Mouse (Mus musculus) ovary, postnatal 36 days (tissue): ENCODE measurements around the gene Olfr1265.

Experiments
- DNase-seq: peaks from one replicate; pipeline ENCODE4 v3.0.0; 2022; ENCODE audit warnings: low spot score, mixed read lengths

Olfr1265 gene

DNA sequence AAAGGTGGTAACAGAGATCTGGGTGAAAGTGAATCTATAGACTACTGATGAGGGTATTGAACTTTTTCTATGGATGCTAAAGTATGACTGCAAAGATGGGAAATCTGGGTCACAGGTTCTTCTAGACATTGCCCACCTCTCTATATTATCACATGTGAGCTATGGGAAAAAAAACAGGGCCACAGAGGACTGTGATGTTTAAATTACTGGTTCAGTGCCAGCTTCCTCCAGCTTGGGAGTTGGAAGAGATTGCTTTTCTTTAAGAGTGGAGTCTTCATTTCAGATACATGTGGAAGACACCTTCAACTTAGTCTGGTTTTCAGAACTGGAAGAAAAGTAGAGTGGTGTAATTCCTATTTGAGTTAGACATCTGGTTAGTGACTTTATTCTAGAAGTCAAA, at the start of gene Olfr1265:
Gene Olfr1265, plus strand, starts transcription at position 301 of the 400 bp plus-strand sequence.
- DNase-seq = no peak

DNA sequence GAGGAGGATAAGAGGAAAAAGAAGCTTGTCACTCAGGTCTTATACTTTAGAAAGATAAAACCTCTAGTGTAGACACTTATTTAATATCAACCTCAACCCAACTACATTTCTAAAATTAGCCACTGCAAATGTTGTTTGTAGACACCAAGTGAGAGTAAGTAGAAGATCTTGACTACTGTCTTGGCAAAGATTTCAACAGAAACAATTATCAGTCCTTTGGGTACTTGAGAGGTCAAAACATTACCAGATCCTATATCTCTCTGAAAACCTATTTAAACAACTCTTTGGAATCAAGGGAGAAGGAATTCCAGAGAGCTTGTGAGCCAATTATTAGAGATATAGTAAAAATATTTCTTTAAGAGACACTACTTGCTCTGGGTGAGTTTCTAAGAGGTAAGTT, 44.2 kb upstream of the Olfr1265 start, which contains the start of gene Olfr1261:
Gene Olfr1261, plus strand, starts transcription at position 301 of the 400 bp plus-strand sequence.
- DNase-seq = no peak

DNA sequence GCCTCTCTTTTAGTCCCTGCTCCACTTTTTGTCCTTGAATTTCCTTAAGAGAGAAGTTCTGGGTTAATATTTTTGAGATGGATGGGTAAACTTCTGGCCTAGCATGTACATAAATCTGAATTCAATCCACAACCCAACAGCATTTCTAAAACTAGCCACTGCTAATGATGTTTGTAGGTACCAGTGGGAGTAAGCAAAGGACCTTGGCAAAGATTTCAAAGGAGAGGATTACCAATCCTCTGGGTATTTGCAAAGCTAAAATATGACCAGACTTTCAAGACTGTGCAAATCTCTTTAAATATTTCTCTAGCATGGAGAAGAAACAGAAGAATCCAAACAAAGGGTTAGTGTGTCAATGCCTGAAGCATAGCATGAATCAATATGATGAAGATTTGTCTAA, 35.3 kb upstream of the Olfr1265 start, which contains the start of gene Olfr1262:
Gene Olfr1262, plus strand, starts transcription at position 301 of the 400 bp plus-strand sequence.
- DNase-seq = no peak

DNA sequence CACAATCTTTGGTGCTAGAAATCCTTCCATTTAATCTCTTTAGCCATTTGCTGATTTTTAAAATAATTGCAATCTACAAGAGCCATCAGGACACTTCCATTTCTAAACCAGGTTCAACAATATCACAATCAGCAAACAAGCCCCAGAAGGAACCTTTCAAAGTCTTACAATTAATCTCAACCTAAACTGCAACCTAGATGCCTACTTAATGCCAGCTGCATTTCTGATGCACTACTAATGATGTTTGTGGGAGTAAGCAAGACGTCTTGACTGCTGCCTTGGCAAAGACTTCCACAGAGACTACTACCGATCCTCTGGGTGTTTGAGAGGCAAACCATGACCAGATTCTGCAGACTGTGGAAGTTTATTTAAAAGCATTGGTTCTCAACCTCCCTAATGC, 23.3 kb upstream of the Olfr1265 start, which contains the start of gene Olfr1263:
Gene Olfr1263, plus strand, starts transcription at position 301 of the 400 bp plus-strand sequence.
- no peak for DNase-seq

DNA sequence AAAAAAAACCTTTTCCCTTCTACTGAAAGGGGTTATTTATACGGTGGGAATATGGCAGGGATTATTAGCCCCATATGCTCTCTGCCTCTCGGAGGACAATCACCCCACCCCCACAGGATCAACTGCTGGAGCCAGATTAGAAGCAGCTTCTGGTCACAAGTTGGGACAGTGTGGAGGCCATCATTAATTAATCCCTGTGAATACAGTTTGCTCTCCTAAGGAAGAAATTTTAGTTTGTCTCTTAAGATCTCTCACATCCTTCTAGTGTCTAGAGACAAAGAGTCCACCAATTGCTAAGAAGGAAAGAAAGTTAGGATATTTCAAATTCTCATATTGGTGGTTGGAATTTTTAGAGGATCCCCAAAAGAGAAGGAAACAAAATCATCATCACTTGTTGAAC, 9.7 kb upstream of the Olfr1265 start, which contains the start of gene Olfr1264:
Gene Olfr1264, minus strand, starts transcription at position 101 of the 400 bp plus-strand sequence.
- DNase-seq = no peak

DNA sequence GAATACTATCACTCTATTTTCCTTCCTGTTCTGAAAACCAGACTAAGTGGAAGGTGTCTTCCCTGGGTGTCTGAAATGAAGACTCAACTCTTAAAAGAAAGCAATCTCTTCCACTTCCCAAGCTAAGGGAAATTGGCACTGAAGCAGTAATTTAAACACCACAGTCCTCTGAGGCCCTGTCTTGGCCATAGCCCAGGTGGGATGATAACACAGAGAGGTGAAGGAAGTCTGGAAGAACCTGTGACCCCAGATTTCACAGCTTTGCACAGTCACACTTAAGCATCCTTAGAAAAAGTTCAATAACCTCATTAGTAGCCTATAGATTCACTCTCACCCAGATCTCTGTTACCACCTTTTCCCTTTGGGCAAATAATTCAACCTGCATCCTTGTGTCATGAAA, 28.4 kb downstream of the Olfr1265 start, which contains the start of gene Olfr140:
Gene Olfr140, minus strand, starts transcription at position 101 of the 400 bp plus-strand sequence.
- no peak for DNase-seq

DNA sequence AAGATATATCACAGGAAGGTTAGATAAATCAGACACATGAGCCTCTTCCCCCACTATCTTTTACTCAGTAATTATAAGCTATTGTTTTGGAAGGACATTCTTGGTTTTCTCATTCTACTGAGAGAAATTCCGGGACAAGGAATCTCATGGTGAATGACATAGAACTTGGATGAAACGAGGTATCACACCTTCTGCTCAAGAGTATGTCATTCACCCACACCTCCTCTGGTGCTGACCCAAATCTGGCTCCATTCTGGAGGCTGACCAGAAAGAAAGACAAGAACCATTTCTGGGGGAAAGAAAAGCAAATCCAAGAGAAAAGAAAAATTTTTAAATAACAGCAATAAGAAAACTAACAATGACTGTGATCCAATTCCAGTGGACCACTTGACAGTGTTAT, 34.9 kb downstream of the Olfr1265 start:
- no peak for DNase-seq
